Mouse (Mus musculus): ENCODE results near the gene Elp1. TPM values are rescaled to one million over a fixed set of nuclear protein-coding genes. Genes with fewer than 3 reads are reported as not detected.

Elp1 gene
- 45.6 TPM for polyA plus RNA-seq (2015; fragmentation: Illumina TruSeq; extraction: RNeasy Lipid Tissue Mini Kit (QIAGEN cat#74804); ENCODE audit: insufficient read depth, low replicate concordance)

GRCm38 (mm10) chr4:56801907-56802668 lies at the start of gene Elp1, which contains the start of gene Fam206a:
Gene Elp1 (minus strand): TSS chr4:56802331.
Gene Fam206a (plus strand): TSS chr4:56802345.

GRCm38 (mm10) chr4:56743363-56744195 lies 58.6 kb downstream of the Elp1 start, which contains the start of gene Actl7a:
Gene Actl7a (plus strand): TSS chr4:56743413.

GRCm38 (mm10) chr4:56741041-56741493 lies 61.1 kb downstream of the Elp1 start, which contains the start of gene Actl7b:
Gene Actl7b (minus strand): TSS chr4:56741443.

GRCm38 (mm10) chr4:56740020-56740485 lies 62.1 kb downstream of the Elp1 start, which contains the start of gene Gm26657:
Gene Gm26657 (plus strand): TSS chr4:56740070.

Other genes starting within 250 kb of the Elp1 start
- gene Gm26657, start 62.3 kb downstream of the Elp1 start, polyA plus RNA-seq (2015; fragmentation: Illumina TruSeq; extraction: RNeasy Lipid Tissue Mini Kit (QIAGEN cat#74804); ENCODE audit: insufficient read depth, low replicate concordance): not detected
- not detected for gene Actl7b, start 60.9 kb downstream of the Elp1 start, polyA plus RNA-seq (2015; fragmentation: Illumina TruSeq; extraction: RNeasy Lipid Tissue Mini Kit (QIAGEN cat#74804); ENCODE audit: insufficient read depth, low replicate concordance)
- not detected for gene Actl7a, start 58.9 kb downstream of the Elp1 start, polyA plus RNA-seq (2015; fragmentation: Illumina TruSeq; extraction: RNeasy Lipid Tissue Mini Kit (QIAGEN cat#74804); ENCODE audit: insufficient read depth, low replicate concordance)
- 23.4 TPM for gene Fam206a, start within 50 bp of the Elp1 start, polyA plus RNA-seq (2015; fragmentation: Illumina TruSeq; extraction: RNeasy Lipid Tissue Mini Kit (QIAGEN cat#74804); ENCODE audit: insufficient read depth, low replicate concordance)
- gene Ctnnal1, start 62.9 kb upstream of the Elp1 start, polyA plus RNA-seq (2015; fragmentation: Illumina TruSeq; extraction: RNeasy Lipid Tissue Mini Kit (QIAGEN cat#74804); ENCODE audit: insufficient read depth, low replicate concordance): 8.2 TPM
- 33.3 TPM for gene Tmem245, start 145.1 kb upstream of the Elp1 start, polyA plus RNA-seq (2015; fragmentation: Illumina TruSeq; extraction: RNeasy Lipid Tissue Mini Kit (QIAGEN cat#74804); ENCODE audit: insufficient read depth, low replicate concordance)
- not detected for gene Frrs1l, start 188.1 kb upstream of the Elp1 start, polyA plus RNA-seq (2015; fragmentation: Illumina TruSeq; extraction: RNeasy Lipid Tissue Mini Kit (QIAGEN cat#74804); ENCODE audit: insufficient read depth, low replicate concordance)

All from spleen, adult 10 weeks (tissue).